Comparison of ENCODE assay signal across 20 mouse cellular contexts in the genomic region with DNA sequence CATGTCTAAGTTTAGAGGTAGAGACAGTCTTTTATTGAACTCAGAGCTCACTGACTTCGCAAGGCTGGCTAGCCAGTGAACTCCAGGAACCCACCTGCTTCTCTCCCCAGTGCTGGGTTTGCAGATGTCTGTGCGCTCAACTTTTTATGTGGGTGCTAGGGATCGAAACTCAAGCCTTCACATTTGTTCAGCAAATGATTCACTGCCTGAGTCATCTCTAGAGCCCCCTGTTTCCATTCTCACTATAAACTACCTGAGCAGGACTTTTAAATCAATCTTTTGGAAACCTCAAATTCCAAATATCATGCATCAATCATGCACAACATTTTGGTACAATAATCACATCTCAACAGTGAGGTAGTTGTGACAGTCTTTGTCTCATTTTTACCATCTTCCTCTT. TPM values are rescaled to one million over a fixed set of nuclear protein-coding genes. Genes with fewer than 3 reads are reported as not detected.
"Had no signal": no experiment of that assay in that cellular context is flagged by ENCODE, and none has a peak within 500 bp of the region (broad histone marks: within the 10 kb centered on the region; RNA-seq: fewer than 3 reads in every experiment).

No protein-coding gene starts in this region.

- H3K27ac ChIP-seq: left cerebral cortex, adult 2 months; liver, embryonic 13.5 days; neural tube, embryonic 12.5 days; neural tube, embryonic 15.5 days; stomach, postnatal 0 days had no signal

- H3K4me3 ChIP-seq: left cerebral cortex, adult 2 months; liver, embryonic 13.5 days; neural tube, embryonic 12.5 days; neural tube, embryonic 15.5 days had no signal

- DNase-seq: kidney, postnatal 36 days; layer of hippocampus, postnatal 36 days; liver, embryonic 13.5 days; lung, adult 2 months; lung, postnatal 14 days; lung, postnatal 4 days; midbrain, embryonic 14.5 days; right cerebral cortex, adult 18-20 months; right cerebral cortex, postnatal 14 days; right cerebral cortex, postnatal 4 days; thymus, adult 2 months; thymus, postnatal 14 days; thymus, postnatal 4 days had no signal

- H3K4me1 ChIP-seq: neural tube, embryonic 15.5 days had no signal

- H3K9me3 ChIP-seq: liver, embryonic 13.5 days; neural tube, embryonic 12.5 days; neural tube, embryonic 15.5 days had no signal

- H3K9ac ChIP-seq: liver, embryonic 13.5 days; neural tube, embryonic 12.5 days; neural tube, embryonic 15.5 days had no signal

- H3K4me2 ChIP-seq: liver, embryonic 13.5 days; midbrain, embryonic 11.5 days; neural tube, embryonic 12.5 days; neural tube, embryonic 15.5 days had no signal

- H3K36me3 ChIP-seq: liver, embryonic 13.5 days; neural tube, embryonic 12.5 days; neural tube, embryonic 15.5 days had no signal

- H3K27me3 ChIP-seq: neural tube, embryonic 12.5 days; neural tube, embryonic 15.5 days had no signal

RNA-seq across cellular contexts. Expression of gene Nexn, which starts 8.6 kb away (rescaled TPM):
- total RNA-seq: megakaryocyte progenitor cell, adult 5-6 weeks had no signal
- polyA plus RNA-seq: liver, adult 2 months had no signal
